Mouse (Mus musculus): ENCODE results near the gene Ppm1k. TPM values are rescaled to one million over a fixed set of nuclear protein-coding genes. Genes with fewer than 3 reads are reported as not detected.
"Not testable (repeated sequence)": the region's sequence is repeated elsewhere in the genome, so short reads cannot be mapped to it uniquely, and the experiment has no call there.

The Ppm1k gene
- total RNA-seq, 2 experiments from 2014 or later = 0.38 to 1.4 TPM

- ATAC-seq (replicated peaks; ENCODE audit: low FRiP score, poor library complexity, severe bottlenecking) = no peak
These were observed 1.9 kb downstream of the Ppm1k start for GRCm38 (mm10) chr6:57533410-57533809.

DNA sequence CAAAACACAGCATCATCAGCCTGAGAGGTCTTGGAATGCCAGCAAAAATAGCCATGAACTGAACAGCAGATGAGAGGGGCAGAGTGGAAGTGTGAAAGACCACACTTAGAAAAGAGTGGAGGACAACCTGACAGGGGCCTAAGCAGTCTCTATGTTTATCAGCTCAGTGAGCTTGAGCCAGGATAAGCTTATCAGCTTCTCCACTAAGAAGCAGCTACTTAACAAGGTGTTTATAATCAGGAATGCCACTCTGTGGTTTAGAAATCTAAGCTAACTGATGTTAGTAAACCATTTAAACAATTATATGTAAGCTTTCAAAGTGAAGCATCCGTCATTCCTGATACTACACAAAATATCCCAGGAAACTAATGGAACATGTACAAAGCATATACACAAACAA is 3.2 kb downstream of the Ppm1k start:
- no peak for ATAC-seq (replicated peaks; ENCODE audit: low FRiP score, poor library complexity, severe bottlenecking)

DNA sequence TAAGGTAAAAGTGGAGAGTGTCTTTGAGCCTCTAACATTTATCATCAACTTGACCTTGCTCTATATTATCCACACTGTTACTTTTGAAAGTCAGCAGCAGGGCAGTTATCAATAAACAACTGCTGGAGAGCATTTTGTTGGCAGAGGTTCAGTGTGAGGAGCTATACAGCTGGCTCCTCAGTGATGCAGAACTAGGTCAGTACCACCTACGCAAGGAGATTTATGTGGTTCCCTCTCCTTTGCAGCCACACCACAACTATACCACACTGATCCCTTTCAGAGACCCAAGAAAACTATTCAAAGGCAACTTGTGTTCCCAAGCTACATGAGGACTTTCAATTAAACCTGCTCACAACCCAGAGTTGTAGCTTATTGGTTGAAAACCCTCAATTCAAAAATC is 3.8 kb downstream of the Ppm1k start:
- ATAC-seq (replicated peaks; ENCODE audit: low FRiP score, poor library complexity, severe bottlenecking) = no peak

- ATAC-seq (replicated peaks; ENCODE audit: low FRiP score, poor library complexity, severe bottlenecking) = no peak
These were observed 4.3 kb downstream of the Ppm1k start for GRCm38 (mm10) chr6:57531011-57531410.

DNA sequence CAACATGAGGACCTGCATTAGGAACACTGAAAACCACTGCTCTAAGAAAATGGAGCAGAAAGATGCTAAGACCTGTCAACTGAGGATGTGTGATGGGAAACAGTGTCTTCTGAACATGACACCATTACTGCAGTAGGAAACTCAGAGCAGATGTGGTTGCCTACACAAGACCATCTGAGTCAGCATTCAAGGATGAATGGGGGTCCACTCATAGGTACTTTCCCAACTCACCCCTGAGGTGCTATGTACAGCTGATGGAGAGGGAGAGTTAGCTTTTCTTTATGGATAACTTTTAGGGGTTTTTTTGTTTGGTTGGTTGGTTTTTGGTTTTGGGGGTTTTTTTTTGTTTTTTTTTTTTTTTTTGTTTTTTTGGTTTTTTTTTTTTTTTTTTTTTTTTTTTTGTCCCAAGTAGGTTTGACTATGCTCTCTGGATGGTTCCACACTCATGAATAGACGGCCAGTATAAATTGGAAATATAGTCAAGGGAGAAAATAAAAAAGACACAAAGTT is 5.9 kb downstream of the Ppm1k start:
- no peak for ATAC-seq (replicated peaks; ENCODE audit: low FRiP score, poor library complexity, severe bottlenecking)

- no peak for ATAC-seq (replicated peaks; ENCODE audit: low FRiP score, poor library complexity, severe bottlenecking)
These were observed 8.3 kb downstream of the Ppm1k start for GRCm38 (mm10) chr6:57526933-57527332.

- no peak for ATAC-seq (replicated peaks; ENCODE audit: low FRiP score, poor library complexity, severe bottlenecking)
These were observed 10.5 kb downstream of the Ppm1k start for GRCm38 (mm10) chr6:57524742-57525141.

- no peak for ATAC-seq (replicated peaks; ENCODE audit: low FRiP score, poor library complexity, severe bottlenecking)
These were observed 14.3 kb downstream of the Ppm1k start for GRCm38 (mm10) chr6:57520749-57521652.

GRCm38 (mm10) chr6:57514035-57514374 is 21.3 kb downstream of the Ppm1k start:
- ATAC-seq (replicated peaks; ENCODE audit: low FRiP score, poor library complexity, severe bottlenecking) = no peak

- ATAC-seq (replicated peaks; ENCODE audit: low FRiP score, poor library complexity, severe bottlenecking) = no peak
These were observed 21.8 kb downstream of the Ppm1k start for GRCm38 (mm10) chr6:57513351-57514034.

DNA sequence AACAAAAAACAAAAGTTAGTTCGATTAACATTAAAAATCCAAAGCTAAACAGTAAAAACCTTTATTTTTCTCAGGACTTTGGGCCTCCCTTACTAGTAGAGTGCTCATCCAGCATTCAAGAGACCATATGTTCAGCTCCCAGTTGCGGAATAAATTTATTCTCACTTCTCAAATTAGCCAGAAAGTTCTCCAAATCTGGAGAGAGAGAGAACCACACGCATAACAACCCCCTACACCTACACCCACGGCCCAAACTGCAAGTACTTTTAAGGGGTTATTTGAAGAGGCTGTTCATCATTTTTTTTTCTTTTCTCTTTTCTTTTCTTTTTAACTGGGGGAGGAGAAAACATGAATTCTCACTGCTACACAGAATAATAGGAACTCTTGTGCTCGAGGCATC is 23.4 kb downstream of the Ppm1k start:
- ATAC-seq (replicated peaks; ENCODE audit: low FRiP score, poor library complexity, severe bottlenecking) = no peak

DNA sequence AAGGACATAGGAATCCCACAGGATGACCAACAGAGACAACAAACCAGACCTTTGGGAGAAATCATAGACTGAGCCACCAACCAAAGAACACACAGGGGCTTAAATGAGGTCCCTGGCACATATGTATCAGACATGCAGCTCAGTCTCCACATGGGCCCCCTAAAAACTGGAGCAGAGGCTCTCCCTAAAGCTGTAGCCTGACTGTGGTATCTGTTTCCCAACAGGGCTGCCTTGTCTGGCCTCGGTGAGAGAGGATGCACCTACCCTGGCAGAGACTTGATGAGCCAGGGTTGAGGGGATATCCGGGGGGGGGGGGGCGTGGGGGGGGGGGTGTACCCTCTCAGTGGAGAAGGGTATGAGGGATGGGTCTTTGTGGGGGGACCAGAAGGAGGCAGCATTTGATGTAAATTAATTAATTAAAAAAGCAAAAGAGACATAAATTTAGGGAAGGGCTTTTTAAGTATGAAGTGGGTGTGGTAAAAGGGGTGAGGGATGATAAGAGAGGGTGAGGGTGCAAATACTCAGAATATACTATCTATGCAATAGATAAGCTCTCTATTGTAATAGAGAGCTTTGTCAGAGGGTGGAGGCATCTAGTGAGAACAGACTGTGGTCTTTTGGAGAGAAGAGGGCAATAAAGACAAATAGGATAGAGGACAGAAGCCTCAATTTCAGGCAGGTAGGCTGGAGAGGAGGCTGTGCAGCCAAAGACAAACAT is 31.4 kb downstream of the Ppm1k start:
- ATAC-seq (replicated peaks; ENCODE audit: low FRiP score, poor library complexity, severe bottlenecking) = no peak

GRCm38 (mm10) chr6:57499209-57499608 is 36.1 kb downstream of the Ppm1k start:
- no peak for ATAC-seq (replicated peaks; ENCODE audit: low FRiP score, poor library complexity, severe bottlenecking)

DNA sequence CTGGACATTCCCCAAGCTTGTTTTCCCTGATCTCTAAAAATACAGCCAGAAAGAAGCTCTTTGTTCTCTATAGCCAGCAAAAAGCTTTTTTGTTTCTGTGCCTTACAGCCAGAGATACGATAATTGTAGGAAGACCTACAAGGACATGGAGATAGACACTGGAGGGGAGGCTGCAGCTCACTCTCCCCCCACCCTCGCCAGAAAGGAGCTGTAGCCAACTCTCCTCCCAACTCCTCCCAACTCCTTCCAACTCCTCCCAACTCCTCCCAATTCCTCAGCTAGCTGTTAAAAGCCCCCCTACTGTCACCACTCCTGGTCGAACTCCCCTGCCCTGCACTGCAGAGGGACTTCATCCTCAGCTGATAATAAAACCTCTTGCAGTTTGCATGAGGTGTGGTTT is 67.1 kb downstream of the Ppm1k start:
- ATAC-seq (replicated peaks; ENCODE audit: low FRiP score, poor library complexity, severe bottlenecking) = not testable (repeated sequence)

Other genes starting within 250 kb of the Ppm1k start
- gene Vmn1r16, start 206.0 kb downstream of the Ppm1k start, total RNA-seq (2015; ENCODE audit: low replicate concordance) = 0.19 TPM in 1 of 2 replicates, not detected in the other
- 0.84 TPM in 1 of 2 replicates, not detected in the other for gene Vmn1r16, start 206.0 kb downstream of the Ppm1k start, total RNA-seq (2017; ENCODE audit: low replicate concordance)
- gene Vmn1r17, start 171.7 kb downstream of the Ppm1k start, total RNA-seq (2015; ENCODE audit: low replicate concordance) = not detected in 2 replicates
- gene Vmn1r17, start 171.7 kb downstream of the Ppm1k start, total RNA-seq (2017; ENCODE audit: low replicate concordance) = not detected in 2 replicates
- not detected in 2 replicates for gene Vmn1r18, start 139.7 kb downstream of the Ppm1k start, total RNA-seq (2015; ENCODE audit: low replicate concordance)
- 0.56 TPM in 1 of 2 replicates, not detected in the other for gene Vmn1r18, start 139.7 kb downstream of the Ppm1k start, total RNA-seq (2017; ENCODE audit: low replicate concordance)
- not detected in 2 replicates for gene Vmn1r19, start 131.7 kb downstream of the Ppm1k start, total RNA-seq (2015; ENCODE audit: low replicate concordance)
- not detected in 2 replicates for gene Vmn1r19, start 131.7 kb downstream of the Ppm1k start, total RNA-seq (2017; ENCODE audit: low replicate concordance)
- gene Vmn1r20, start 106.5 kb downstream of the Ppm1k start, total RNA-seq (2015; ENCODE audit: low replicate concordance) = not detected in 2 replicates
- gene Vmn1r20, start 106.5 kb downstream of the Ppm1k start, total RNA-seq (2017; ENCODE audit: low replicate concordance) = 0.14 TPM in 1 of 2 replicates, not detected in the other
- 76.9 and 83.4 TPM in 2 replicates for gene Herc6, start 45.5 kb upstream of the Ppm1k start, total RNA-seq (2015; ENCODE audit: low replicate concordance)
- gene Herc6, start 45.5 kb upstream of the Ppm1k start, total RNA-seq (2017; ENCODE audit: low replicate concordance) = 95.7 and 121 TPM in 2 replicates
- gene Pyurf, start 156.6 kb upstream of the Ppm1k start, total RNA-seq (2015; ENCODE audit: low replicate concordance) = 7.1 and 7.7 TPM in 2 replicates
- gene Pyurf, start 156.6 kb upstream of the Ppm1k start, total RNA-seq (2017; ENCODE audit: low replicate concordance) = 16.4 and 20.8 TPM in 2 replicates
- gene Lancl2, start 167.1 kb upstream of the Ppm1k start, total RNA-seq (2015; ENCODE audit: low replicate concordance) = 13.1 and 21.7 TPM in 2 replicates
- 26.2 and 45.4 TPM in 2 replicates for gene Lancl2, start 167.1 kb upstream of the Ppm1k start, total RNA-seq (2017; ENCODE audit: low replicate concordance)